Mouse (Mus musculus): ENCODE measurements around the gene Pced1a. TPM values are rescaled to one million over a fixed set of nuclear protein-coding genes. Genes with fewer than 3 reads are reported as not detected.
"Not testable (repeated sequence)": the region's sequence is repeated elsewhere in the genome, so short reads cannot be mapped to it uniquely, and the experiment has no call there.

Gene Pced1a
- polyA plus RNA-seq, 1 experiment from 2014 or later = 11.8 TPM

DNA sequence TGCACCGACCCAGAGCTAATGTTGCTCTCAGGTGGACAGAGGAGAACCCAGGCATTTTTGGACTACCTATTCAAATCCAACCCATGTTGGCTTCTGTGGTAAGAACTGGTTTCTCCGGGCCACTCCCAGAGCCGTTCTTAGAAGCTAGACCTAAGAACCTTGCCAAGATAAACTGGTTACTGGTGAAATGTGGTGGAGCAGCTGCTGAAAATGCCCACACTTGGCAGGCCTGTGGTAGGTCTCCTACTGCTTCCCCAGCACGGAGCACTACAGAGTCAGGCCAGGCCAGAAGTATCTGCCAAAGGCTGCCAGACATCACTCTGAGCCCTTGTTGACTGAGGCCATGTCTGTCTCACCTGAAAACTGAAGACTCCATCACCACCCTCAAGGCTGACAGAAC is 49.5 kb downstream of the Pced1a start:
- H3K4me3 ChIP-seq = no peak overlapping the region
- no peak for ATAC-seq (ENCODE audit: low FRiP score, low read depth)
- no peaks in the 10 kb centered on the region for H3K9me3 ChIP-seq
- WGBS = 85% methylated on average over 4 of the region's 4 CpGs
- no peak overlapping the region for H3K9ac ChIP-seq
- H3K4me1 ChIP-seq = no peaks in the 10 kb centered on the region
- H3K27me3 ChIP-seq (replicated peaks) = no peaks in the 10 kb centered on the region
- no peak overlapping the region for H3K4me2 ChIP-seq (replicated peaks)
- H3K27ac ChIP-seq = no peak overlapping the region
- no peaks in the 10 kb centered on the region for H3K36me3 ChIP-seq

DNA sequence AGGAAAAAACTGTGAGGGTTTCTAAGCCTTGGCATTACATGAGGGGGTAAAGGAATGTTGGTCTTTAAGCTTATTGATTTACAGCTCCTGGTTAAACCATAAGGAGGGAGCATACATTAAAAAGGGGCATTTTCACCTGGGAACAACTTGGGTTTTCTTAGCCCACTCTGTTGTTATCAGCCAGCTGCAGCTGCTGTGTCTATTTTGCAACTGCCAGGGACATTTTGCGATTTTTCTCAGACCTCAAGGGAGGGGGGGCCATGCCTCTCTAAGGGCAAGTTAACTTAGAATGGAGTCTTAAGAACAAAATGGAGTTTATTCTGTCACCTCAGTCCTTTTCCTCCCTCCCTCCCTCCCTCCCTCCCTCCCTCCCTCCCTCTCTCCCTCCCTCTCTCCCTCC is 51.5 kb downstream of the Pced1a start:
- ATAC-seq (ENCODE audit: low FRiP score, low read depth); H3K36me3 ChIP-seq; H3K9ac ChIP-seq; H3K4me1 ChIP-seq; H3K27me3 ChIP-seq (replicated peaks); H3K9me3 ChIP-seq; H3K4me3 ChIP-seq; H3K27ac ChIP-seq; H3K4me2 ChIP-seq (replicated peaks): not testable (repeated sequence)
- WGBS = 50% methylated on average over 1 of the region's 1 CpGs

DNA sequence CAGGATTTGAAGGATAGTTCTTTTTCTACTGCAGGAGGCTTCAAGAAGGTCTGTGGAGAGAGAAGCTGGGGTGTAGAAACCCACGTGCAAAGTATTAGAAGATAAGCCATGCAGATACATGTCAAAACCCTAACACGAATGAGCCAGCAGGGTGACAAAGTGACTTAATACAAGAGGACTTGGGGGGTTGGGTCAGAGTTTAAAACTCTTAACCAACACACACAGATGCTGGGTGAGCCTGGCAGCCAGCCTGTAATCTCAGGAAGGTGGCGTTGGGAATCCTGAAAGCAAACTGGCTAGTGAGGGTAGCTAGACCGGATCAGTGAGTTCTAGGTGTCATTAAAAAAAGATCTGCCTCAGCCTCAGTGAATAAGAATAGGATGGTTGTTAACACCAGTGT is 57.1 kb downstream of the Pced1a start:
- Histone ChIP-seq H3K27ac (no peak overlapping the region), H3K9me3 (no peaks in the 10 kb centered on the region), H3K36me3 (no peaks in the 10 kb centered on the region), H3K9ac (no peak overlapping the region), H3K4me2 (replicated peaks) (no peak overlapping the region), H3K4me1 (peaks cover 7% of the 10 kb centered on the region; the same call in 1 of the 2 replicates), H3K27me3 (replicated peaks) (peaks cover 17% of the 10 kb centered on the region), H3K4me3 (no peak overlapping the region)
- ATAC-seq (ENCODE audit: low FRiP score, low read depth) = no peak
- 72% methylated on average over 4 of the region's 4 CpGs for WGBS

Other genes with a start within 250 kb of the Pced1a start
- gene Snrpb, start 245.3 kb downstream of the Pced1a start, polyA plus RNA-seq (2016; fragmentation: Nextera tagmentation; extraction: Ambion mirVana) = 516 and 550 TPM in 2 replicates
- gene Tmc2, start 229.5 kb downstream of the Pced1a start, polyA plus RNA-seq (2016; fragmentation: Nextera tagmentation; extraction: Ambion mirVana) = not detected in 2 replicates
- 288 and 289 TPM in 2 replicates for gene Nop56, start 150.3 kb downstream of the Pced1a start, polyA plus RNA-seq (2016; fragmentation: Nextera tagmentation; extraction: Ambion mirVana)
- gene Idh3b, start 140.2 kb downstream of the Pced1a start, polyA plus RNA-seq (2016; fragmentation: Nextera tagmentation; extraction: Ambion mirVana) = 128 and 133 TPM in 2 replicates
- 3.8 and 4.3 TPM in 2 replicates for gene Ebf4, start 129.5 kb downstream of the Pced1a start, polyA plus RNA-seq (2016; fragmentation: Nextera tagmentation; extraction: Ambion mirVana)
- gene Cpxm1, start 27.1 kb downstream of the Pced1a start, polyA plus RNA-seq (2016; fragmentation: Nextera tagmentation; extraction: Ambion mirVana) = 32.2 and 34.3 TPM in 2 replicates
- 0.10 and 0.13 TPM in 2 replicates for gene Gm28372, start 19.5 kb downstream of the Pced1a start, polyA plus RNA-seq (2016; fragmentation: Nextera tagmentation; extraction: Ambion mirVana)
- 0.29 TPM in 1 of 2 replicates, not detected in the other for gene 1700020A23Rik, start 19.4 kb downstream of the Pced1a start, polyA plus RNA-seq (2016; fragmentation: Nextera tagmentation; extraction: Ambion mirVana)
- not detected in 2 replicates for gene Tmem239, start 18.2 kb downstream of the Pced1a start, polyA plus RNA-seq (2016; fragmentation: Nextera tagmentation; extraction: Ambion mirVana)
- gene Vps16, start 362 bp downstream of the Pced1a start, polyA plus RNA-seq (2016; fragmentation: Nextera tagmentation; extraction: Ambion mirVana) = 104 and 120 TPM in 2 replicates
- 114 and 124 TPM in 2 replicates for gene Ptpra, start 25.6 kb upstream of the Pced1a start, polyA plus RNA-seq (2016; fragmentation: Nextera tagmentation; extraction: Ambion mirVana)
- 77.7 and 80.8 TPM in 2 replicates for gene Mrps26, start 139.0 kb upstream of the Pced1a start, polyA plus RNA-seq (2016; fragmentation: Nextera tagmentation; extraction: Ambion mirVana)
- gene Oxt, start 151.5 kb upstream of the Pced1a start, polyA plus RNA-seq (2016; fragmentation: Nextera tagmentation; extraction: Ambion mirVana) = not detected in 2 replicates
- gene Avp, start 157.9 kb upstream of the Pced1a start, polyA plus RNA-seq (2016; fragmentation: Nextera tagmentation; extraction: Ambion mirVana) = not detected in 2 replicates
- 15.1 and 17.2 TPM in 2 replicates for gene Fastkd5, start 205.3 kb upstream of the Pced1a start, polyA plus RNA-seq (2016; fragmentation: Nextera tagmentation; extraction: Ambion mirVana)
- gene Ubox5, start 205.3 kb upstream of the Pced1a start, polyA plus RNA-seq (2016; fragmentation: Nextera tagmentation; extraction: Ambion mirVana) = 13.1 and 14.4 TPM in 2 replicates
- gene Lzts3, start 218.1 kb upstream of the Pced1a start, polyA plus RNA-seq (2016; fragmentation: Nextera tagmentation; extraction: Ambion mirVana) = 7.5 and 8.2 TPM in 2 replicates
- gene Ddrgk1, start 240.0 kb upstream of the Pced1a start, polyA plus RNA-seq (2016; fragmentation: Nextera tagmentation; extraction: Ambion mirVana) = 57.4 and 58.4 TPM in 2 replicates
- gene Itpa, start 242.9 kb upstream of the Pced1a start, polyA plus RNA-seq (2016; fragmentation: Nextera tagmentation; extraction: Ambion mirVana) = 138 and 142 TPM in 2 replicates